Mouse (Mus musculus) urinary bladder, postnatal 4 days (tissue): ENCODE results near the gene Impdh2.

Experiments
- DNase-seq, 2 experiments: peaks; one replicate each; pipeline ENCODE4 v3.0.0; 2021 to 2022; ENCODE audit warnings: low spot score in 2 of 2

The Impdh2 gene

GRCm38 (mm10) chr9:108569381-108570206 lies 9.5 kb downstream of the Impdh2 start, which contains the start of gene Dalrd3:
TSS of gene Dalrd3 (plus strand) at chr9:108569886.
- DNase-seq: peak; percentile 86 to 90

GRCm38 (mm10) chr9:108570207-108570896 lies 10.3 kb downstream of the Impdh2 start:
- peak; percentile 62 to 86 for DNase-seq

GRCm38 (mm10) chr9:108571401-108571973 lies 11.4 kb downstream of the Impdh2 start:
- DNase-seq: no peak

- no peak for DNase-seq
Measured at GRCm38 (mm10) chr9:108572321-108572720, 12.2 kb downstream of the Impdh2 start.

- peak; percentile 58 to 79 for DNase-seq
Measured at GRCm38 (mm10) chr9:108573774-108574690, 13.9 kb downstream of the Impdh2 start.

- no peak for DNase-seq
Measured at GRCm38 (mm10) chr9:108574921-108575320, 14.8 kb downstream of the Impdh2 start.

- no peak for DNase-seq
Measured at GRCm38 (mm10) chr9:108575321-108576297, 15.5 kb downstream of the Impdh2 start.

- no peak for DNase-seq
Measured at GRCm38 (mm10) chr9:108577025-108577424, 16.9 kb downstream of the Impdh2 start.

- peak; percentile 52 to 74 for DNase-seq
Measured at GRCm38 (mm10) chr9:108577934-108578544, 18.0 kb downstream of the Impdh2 start.

- peak; percentile 93 to 94 for DNase-seq
Measured at GRCm38 (mm10) chr9:108578545-108579343, 18.7 kb downstream of the Impdh2 start, which contains the start of gene Wdr6. TSS of gene Wdr6 (minus strand) at chr9:108578739.

GRCm38 (mm10) chr9:108579344-108579690 lies 19.2 kb downstream of the Impdh2 start:
- no peak for DNase-seq

- peak; percentile 71 for DNase-seq
Measured at GRCm38 (mm10) chr9:108587571-108588180, 27.6 kb downstream of the Impdh2 start.

- no peak for DNase-seq
Measured at GRCm38 (mm10) chr9:108589229-108589628, 29.1 kb downstream of the Impdh2 start.

- no peak for DNase-seq
Measured at GRCm38 (mm10) chr9:108591462-108591861, 31.4 kb downstream of the Impdh2 start.

GRCm38 (mm10) chr9:108594354-108594753 lies 34.3 kb downstream of the Impdh2 start:
- DNase-seq: no peak

- peak; percentile 57 to 76 for DNase-seq
Measured at GRCm38 (mm10) chr9:108596998-108597764, 37.1 kb downstream of the Impdh2 start, which contains the start of gene P4htm. TSS of gene P4htm (minus strand) at chr9:108597667.

- no peak for DNase-seq
Measured at GRCm38 (mm10) chr9:108599021-108599566, 39.0 kb downstream of the Impdh2 start.
